Mouse (Mus musculus) liver, embryonic 14.5 days (tissue): ENCODE data around the gene Tmppe.

Source experiments
- CTCF ChIP-seq: IDR thresholded peaks from 2 replicates; pipeline ENCODE4 v1.5.1; 2016; ENCODE audit warnings: antibody characterized with exemption, low read depth, control low read depth
- EP300 ChIP-seq: IDR thresholded peaks from 2 replicates; pipeline ENCODE4 v1.6.1; 2016; ENCODE audit warnings: antibody characterized with exemption, low read depth

GRCm38 (mm10) chr9:114448700-114449099 lies 47.8 kb downstream of the Tmppe start:
- no peak for TF ChIP-seq CTCF
- TF ChIP-seq EP300 = no peak
